Comparison of ENCODE assay signal across 42 mouse cellular contexts in the genomic region with DNA sequence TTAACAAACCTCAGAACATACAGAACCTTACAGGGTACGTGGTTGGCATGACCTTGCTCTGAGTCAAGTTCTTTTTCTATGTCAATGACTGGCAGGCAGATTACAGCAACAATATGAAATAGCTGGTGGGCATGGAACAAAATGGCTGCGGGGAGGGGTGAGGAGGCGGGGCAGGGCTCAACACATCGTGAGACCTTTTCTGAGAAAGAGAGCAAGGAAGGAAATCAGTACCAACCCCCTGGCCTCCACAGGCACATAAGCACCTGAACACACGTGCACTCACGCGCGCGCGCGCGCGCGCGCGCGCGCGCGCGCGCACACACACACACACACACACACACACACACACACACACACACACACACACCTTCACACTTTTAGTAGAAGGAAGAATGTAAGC. TPM values are rescaled to one million over a fixed set of nuclear protein-coding genes. Genes with fewer than 3 reads are reported as not detected.
"Had no signal": no experiment of that assay in that cellular context is flagged by ENCODE, and none has a peak within 500 bp of the region (broad histone marks: within the 10 kb centered on the region; RNA-seq: fewer than 3 reads in every experiment).

No protein-coding gene starts in this region.

- H3K27ac ChIP-seq: gastrocnemius, adult 2 months; hindbrain, embryonic 13.5 days; hindbrain, embryonic 15.5 days; hindbrain, postnatal 0 days; kidney, embryonic 15.5 days; kidney, postnatal 0 days; limb, embryonic 13.5 days; limb, embryonic 15.5 days; liver, embryonic 12.5 days; liver, embryonic 14.5 days had no signal

- H3K9me3 ChIP-seq: hindbrain, embryonic 13.5 days; hindbrain, embryonic 15.5 days; kidney, embryonic 15.5 days; limb, embryonic 13.5 days; limb, embryonic 15.5 days; liver, embryonic 12.5 days had no signal

- H3K36me3 ChIP-seq: hindbrain, embryonic 13.5 days; hindbrain, embryonic 15.5 days; kidney, embryonic 15.5 days; limb, embryonic 13.5 days; limb, embryonic 15.5 days; liver, embryonic 12.5 days had no signal

- H3K9ac ChIP-seq: hindbrain, embryonic 13.5 days; hindbrain, embryonic 15.5 days; kidney, embryonic 15.5 days; limb, embryonic 13.5 days; limb, embryonic 15.5 days; liver, embryonic 12.5 days; liver, embryonic 14.5 days had no signal

- H3K27me3 ChIP-seq: hindbrain, embryonic 13.5 days; hindbrain, embryonic 15.5 days; kidney, embryonic 15.5 days; limb, embryonic 13.5 days; limb, embryonic 15.5 days had no signal

- ATAC-seq: hindbrain, postnatal 0 days; intestine, embryonic 16.5 days; liver, embryonic 12.5 days had no signal

- H3K4me3 ChIP-seq: gastrocnemius, adult 2 months; hindbrain, embryonic 13.5 days; hindbrain, embryonic 15.5 days; kidney, embryonic 15.5 days; limb, embryonic 13.5 days; limb, embryonic 15.5 days; liver, embryonic 12.5 days had no signal

- H3K4me2 ChIP-seq: heart, embryonic 11.5 days; hindbrain, embryonic 13.5 days; hindbrain, embryonic 15.5 days; kidney, embryonic 15.5 days; limb, embryonic 13.5 days; limb, embryonic 15.5 days; liver, embryonic 12.5 days had no signal

- DNase-seq: gastrocnemius, adult 2 months; gastrocnemius, postnatal 10 days; gastrocnemius, postnatal 25 days; heart, adult 18-20 months; heart, postnatal 10 days; heart, postnatal 36 days; kidney, adult 11 months; kidney, adult 2 months; kidney, adult 9 months; kidney, postnatal 14 days; kidney, postnatal 36 days; layer of hippocampus, adult 9-11 months; layer of hippocampus, postnatal 36 days; left cerebral cortex, postnatal 4 days had no signal

- H3K4me1 ChIP-seq: hindbrain, embryonic 13.5 days; hindbrain, embryonic 15.5 days; kidney, embryonic 15.5 days; limb, embryonic 13.5 days; limb, embryonic 15.5 days; liver, embryonic 12.5 days had no signal

RNA-seq across cellular contexts. Expression of a gene that starts 7.4 kb away (rescaled TPM):
- total RNA-seq: gastrocnemius, adult 2 months; gastrocnemius, postnatal 10 days; gastrocnemius, postnatal 25 days; gastrocnemius, postnatal 4 days; granulocyte monocyte progenitor cell, adult 5-6 weeks; heart, adult 18-20 months; heart, postnatal 10 days; heart, postnatal 36 days; hematopoietic stem cell, adult 5-6 weeks; hindbrain, postnatal 0 days; layer of hippocampus, adult 18-20 months; layer of hippocampus, adult 8-10 months; layer of hippocampus, postnatal 14 days; layer of hippocampus, postnatal 36 days; left cerebral cortex, adult 18-20 months; left cerebral cortex, adult 8-10 months; left cerebral cortex, postnatal 10 days; left cerebral cortex, postnatal 25 days; left cerebral cortex, postnatal 4 days; liver, adult 2 months had no signal
- polyA plus RNA-seq: heart, embryonic 14.5 days; hindbrain, postnatal 0 days; liver, adult 2 months; liver, embryonic 12.5 days; liver, embryonic 14.5 days; liver, embryonic 16.5 days had no signal

RNA-seq across cellular contexts. Expression of a gene that starts 32.7 kb away (rescaled TPM):
- total RNA-seq: gastrocnemius, adult 2 months; gastrocnemius, postnatal 10 days; gastrocnemius, postnatal 25 days; gastrocnemius, postnatal 4 days; granulocyte monocyte progenitor cell, adult 5-6 weeks; heart, adult 18-20 months; heart, postnatal 10 days; heart, postnatal 36 days; hematopoietic stem cell, adult 5-6 weeks; layer of hippocampus, adult 18-20 months; layer of hippocampus, postnatal 14 days; layer of hippocampus, postnatal 36 days; left cerebral cortex, postnatal 4 days; liver, adult 2 months had no signal
- polyA plus RNA-seq: heart, embryonic 11.5 days; heart, embryonic 14.5 days; heart, embryonic 16.5 days; hindbrain, embryonic 13.5 days; hindbrain, embryonic 15.5 days; hindbrain, postnatal 0 days; intestine, embryonic 14.5 days; liver, adult 2 months; liver, embryonic 12.5 days; liver, embryonic 14.5 days; liver, embryonic 16.5 days had no signal

RNA-seq across cellular contexts. Expression of a gene that starts 50.2 kb away (rescaled TPM):
- total RNA-seq: gastrocnemius, adult 2 months; gastrocnemius, postnatal 10 days; gastrocnemius, postnatal 25 days; gastrocnemius, postnatal 4 days; granulocyte monocyte progenitor cell, adult 5-6 weeks; heart, adult 18-20 months; heart, postnatal 10 days; heart, postnatal 36 days; hematopoietic stem cell, adult 5-6 weeks; hindbrain, postnatal 0 days; layer of hippocampus, adult 18-20 months; layer of hippocampus, postnatal 36 days had no signal
- polyA plus RNA-seq: heart, embryonic 11.5 days; hindbrain, embryonic 11.5 days; hindbrain, embryonic 13.5 days; hindbrain, embryonic 15.5 days; hindbrain, postnatal 0 days; limb, embryonic 11.5 days; limb, embryonic 13.5 days; limb, embryonic 15.5 days; liver, embryonic 12.5 days had no signal
